Mouse (Mus musculus) urinary bladder, postnatal 10 days (tissue): ENCODE measurements around the gene Atxn1.

Experiments used
- DNase-seq: peaks from one replicate; pipeline ENCODE4 v3.0.0; 2022; ENCODE audit warnings: low spot score

Gene Atxn1

GRCm38 (mm10) chr13:45931215-45931614 lies 33.6 kb downstream of the Atxn1 start:
- DNase-seq = no peak

DNA sequence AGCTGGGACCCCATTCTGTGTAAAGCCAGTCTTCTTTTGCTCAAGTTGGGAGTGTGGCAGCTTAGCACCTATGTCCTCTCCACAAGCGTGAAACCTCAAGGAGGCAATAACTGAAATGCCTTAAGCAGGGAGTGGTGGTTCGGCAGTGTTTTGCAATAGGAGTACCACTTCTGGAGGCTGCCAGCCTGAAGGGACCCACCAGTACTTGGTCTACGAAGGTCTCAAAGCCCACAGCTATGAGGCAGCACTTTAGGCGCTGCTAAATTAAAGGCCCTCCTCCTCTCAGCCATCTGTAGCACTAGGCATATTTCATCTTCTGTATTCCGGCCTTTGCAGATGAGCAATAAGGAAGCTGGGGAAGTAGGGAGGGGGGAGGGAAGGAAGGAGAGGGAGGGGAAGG lies 35.1 kb downstream of the Atxn1 start:
- no peak for DNase-seq

DNA sequence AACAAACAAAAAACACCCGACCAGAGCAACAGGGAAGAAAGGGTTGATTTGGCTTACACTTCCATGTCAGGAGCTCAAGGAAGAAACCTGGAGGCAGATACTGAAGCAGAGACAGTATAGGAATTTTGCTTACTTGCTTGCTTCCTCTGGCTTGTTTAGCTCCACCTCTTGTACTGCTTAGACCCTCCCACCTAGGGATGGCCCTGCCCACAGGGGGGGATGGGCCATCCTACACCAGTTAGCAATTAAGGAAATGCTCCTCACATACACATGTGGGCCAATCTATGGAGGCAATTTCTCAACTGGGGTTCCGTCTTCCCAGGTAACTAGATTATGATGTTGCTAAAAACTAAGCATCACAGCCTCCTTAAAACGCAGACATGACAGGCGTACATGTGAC lies 39.5 kb downstream of the Atxn1 start:
- no peak for DNase-seq

DNA sequence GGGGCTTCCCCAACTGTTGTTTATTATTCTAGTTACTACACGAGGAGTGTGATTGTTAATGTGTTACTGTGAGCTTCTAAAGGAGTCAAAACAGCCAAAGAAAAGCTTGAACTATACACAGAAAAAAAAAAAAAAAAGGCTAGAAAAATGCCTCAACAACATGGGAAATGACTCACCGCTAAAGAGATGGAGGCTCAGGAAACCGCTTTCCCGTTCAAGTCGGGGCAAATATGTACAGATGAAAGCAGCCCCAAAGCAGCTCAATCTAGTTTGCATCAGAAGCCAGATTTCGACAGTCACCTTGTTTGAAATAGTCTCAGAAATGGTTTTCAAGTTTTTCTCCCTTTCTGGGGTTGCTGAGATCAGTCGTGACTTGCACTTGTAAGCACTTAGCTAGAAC lies 40.3 kb downstream of the Atxn1 start:
- DNase-seq = no peak

GRCm38 (mm10) chr13:45923086-45923485 lies 41.7 kb downstream of the Atxn1 start:
- DNase-seq = no peak

DNA sequence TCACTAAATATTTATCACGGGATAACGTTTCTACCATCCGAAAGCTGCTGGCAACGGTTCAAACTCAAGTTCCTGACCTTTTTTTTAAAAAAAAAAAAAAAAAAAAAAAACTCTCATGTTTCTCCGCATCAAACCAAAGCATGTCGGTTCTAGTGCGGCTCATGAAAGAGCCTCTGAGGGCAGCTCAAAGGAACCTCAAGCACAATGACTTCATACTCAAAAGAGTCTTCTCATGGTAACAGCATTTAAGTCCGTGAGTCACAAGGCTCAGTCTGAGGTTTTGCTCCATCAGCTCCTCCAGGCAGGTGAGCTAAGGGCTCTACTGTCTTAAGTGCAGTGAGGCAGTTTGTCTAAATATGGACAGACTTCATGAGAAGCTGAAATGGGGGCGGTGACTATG lies 42.3 kb downstream of the Atxn1 start:
- DNase-seq = no peak

GRCm38 (mm10) chr13:45918956-45919711 lies 45.7 kb downstream of the Atxn1 start:
- no peak for DNase-seq

GRCm38 (mm10) chr13:45918006-45918380 lies 46.8 kb downstream of the Atxn1 start:
- DNase-seq = no peak

DNA sequence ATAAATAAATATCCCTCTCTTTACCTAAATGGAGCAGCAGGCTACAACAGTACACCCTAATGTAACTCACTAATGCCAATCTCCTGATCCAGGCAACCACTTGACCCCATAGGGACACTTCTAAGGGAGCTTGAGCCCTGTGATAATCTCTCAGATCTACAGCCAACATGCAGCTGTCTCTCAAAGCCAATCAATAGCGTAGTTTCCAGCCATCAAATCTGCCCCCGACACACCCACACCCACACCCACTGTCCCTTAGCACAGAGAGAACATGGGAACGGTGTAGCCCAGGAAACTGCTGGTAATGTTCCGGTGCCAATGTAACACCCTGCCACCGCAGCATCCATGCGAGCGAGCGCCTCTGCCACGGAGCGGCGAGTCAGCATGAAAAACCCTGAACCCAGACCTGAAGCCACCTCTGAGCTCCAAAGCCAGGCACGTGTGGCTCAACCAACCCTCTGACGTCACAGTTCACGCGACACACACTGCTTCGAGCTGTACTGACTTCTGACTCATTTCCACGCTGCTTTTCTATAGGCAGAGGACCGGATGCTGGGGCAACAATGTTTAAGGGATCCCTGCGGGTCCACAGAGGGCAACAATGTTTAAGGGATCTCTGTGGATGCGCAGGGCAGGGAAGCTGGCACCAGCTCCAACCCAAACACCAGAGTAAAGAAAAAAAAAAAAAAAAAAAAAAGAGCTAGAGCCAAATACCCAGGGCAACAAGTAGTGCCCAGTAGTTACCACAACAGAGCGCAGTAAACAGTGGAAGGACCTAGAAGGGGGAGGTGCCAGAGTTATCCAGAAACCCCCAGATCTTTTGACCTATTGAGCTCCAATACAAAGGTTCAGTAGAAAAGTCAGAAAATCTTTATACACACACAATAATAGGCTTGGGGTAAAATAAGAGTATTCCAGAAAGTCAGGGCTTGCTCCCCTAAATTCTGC lies 47.5 kb downstream of the Atxn1 start:
- no peak for DNase-seq

- no peak for DNase-seq
Measured at GRCm38 (mm10) chr13:45915921-45916320, 48.9 kb downstream of the Atxn1 start.

DNA sequence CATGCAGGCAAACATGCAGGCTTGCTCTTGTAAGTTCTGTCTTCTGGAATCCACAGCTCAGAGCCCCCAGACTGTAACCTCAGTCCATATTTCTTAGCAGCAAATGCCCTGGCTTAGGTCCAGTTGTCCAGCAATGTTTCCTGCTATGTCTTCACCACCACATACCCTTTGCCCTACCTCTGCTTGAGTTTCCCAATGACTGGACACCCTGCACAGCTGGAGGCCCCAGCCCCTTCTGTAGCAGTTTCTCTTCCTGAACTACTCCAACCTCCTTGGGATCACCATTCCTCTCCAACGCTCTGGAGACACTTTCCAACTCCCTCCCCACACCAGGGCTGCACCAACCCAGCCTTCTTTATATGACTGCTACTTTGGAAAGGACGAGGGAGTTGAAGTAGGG lies 49.8 kb downstream of the Atxn1 start:
- no peak for DNase-seq

- DNase-seq = no peak
Measured at GRCm38 (mm10) chr13:45914117-45914516, 50.7 kb downstream of the Atxn1 start.

- DNase-seq = no peak
Measured at GRCm38 (mm10) chr13:45911848-45912247, 53.0 kb downstream of the Atxn1 start.

GRCm38 (mm10) chr13:45911069-45911468 lies 53.7 kb downstream of the Atxn1 start:
- DNase-seq = no peak

GRCm38 (mm10) chr13:45910348-45910747 lies 54.5 kb downstream of the Atxn1 start:
- no peak for DNase-seq

GRCm38 (mm10) chr13:45907181-45907691 lies 57.6 kb downstream of the Atxn1 start:
- no peak for DNase-seq

DNA sequence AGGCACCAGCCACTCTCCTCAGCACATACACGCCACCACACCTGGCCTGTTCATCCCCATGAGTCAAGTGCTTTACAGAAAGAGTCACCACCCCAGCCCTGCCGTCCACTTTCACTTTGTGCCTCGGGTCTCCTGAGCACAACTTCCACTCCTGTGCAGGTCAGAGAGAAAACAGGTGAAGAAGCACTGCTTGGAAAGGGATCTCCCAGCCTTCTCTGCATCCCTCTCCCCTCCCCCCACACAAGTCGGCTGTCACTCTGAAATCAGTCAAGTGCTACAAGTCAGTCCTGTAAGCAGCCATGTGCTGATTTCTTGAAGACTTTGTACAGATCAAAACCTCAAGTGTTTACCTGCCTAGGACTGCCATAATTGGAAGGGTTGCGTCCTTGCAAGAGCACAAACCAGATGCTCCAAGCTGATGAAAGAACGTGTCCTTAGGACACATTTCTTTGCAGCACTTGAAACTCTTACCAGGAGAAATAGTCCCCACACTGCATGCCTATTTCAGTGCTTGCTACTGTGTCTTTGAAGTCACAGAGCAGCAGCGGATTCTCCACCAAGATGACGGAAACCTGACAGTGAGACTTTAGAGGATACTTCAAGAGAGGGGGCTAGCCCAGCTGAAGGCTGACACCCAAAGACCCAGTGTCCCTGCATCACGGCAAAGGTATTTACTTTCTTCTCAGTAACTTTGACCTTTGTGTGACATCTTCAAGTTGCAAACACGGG lies 58.2 kb downstream of the Atxn1 start:
- no peak for DNase-seq

DNA sequence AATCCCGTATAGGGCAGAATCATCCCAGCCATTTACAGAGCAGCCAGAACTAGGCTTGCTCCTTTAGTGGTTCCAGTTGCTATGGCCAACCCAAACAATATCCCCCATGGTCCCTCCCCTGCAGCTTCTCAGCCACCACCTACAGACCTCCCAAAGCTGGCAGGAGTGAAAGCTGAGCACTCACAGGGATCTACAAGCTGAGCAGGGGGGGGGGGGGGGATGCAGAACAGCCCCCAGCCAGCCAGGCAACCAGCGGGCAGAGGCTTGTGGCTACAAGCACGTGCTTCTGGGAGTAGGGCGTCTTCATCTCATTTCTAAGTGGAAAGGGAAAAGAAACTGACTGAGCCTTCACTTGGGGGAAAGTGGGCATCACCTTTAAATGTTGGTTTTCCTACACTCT lies 59.9 kb downstream of the Atxn1 start:
- no peak for DNase-seq

- no peak for DNase-seq
Measured at GRCm38 (mm10) chr13:45904456-45904855, 60.4 kb downstream of the Atxn1 start.

- no peak for DNase-seq
Measured at GRCm38 (mm10) chr13:45903519-45904274, 61.1 kb downstream of the Atxn1 start.

GRCm38 (mm10) chr13:45902457-45902856 lies 62.4 kb downstream of the Atxn1 start:
- no peak for DNase-seq

DNA sequence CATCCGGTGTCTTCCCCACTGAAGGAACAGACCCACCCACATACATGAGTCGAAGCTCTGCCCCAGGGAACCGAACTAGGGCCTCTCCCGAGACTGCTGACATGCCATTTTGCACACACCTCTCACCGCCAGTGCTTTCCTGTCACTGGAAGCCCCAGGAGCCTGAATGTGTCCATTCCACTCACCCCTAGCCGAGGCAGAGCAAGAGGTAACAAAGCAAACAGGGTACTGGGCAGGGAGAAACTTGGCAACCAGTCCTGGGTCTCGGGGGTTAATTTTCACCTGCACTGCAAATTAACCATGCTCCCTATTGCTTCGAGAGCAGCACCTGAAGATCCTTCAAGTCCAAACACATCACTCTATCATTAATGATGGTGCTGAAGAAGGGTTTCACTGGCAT lies 64.0 kb downstream of the Atxn1 start:
- DNase-seq = no peak
